Mouse (Mus musculus) hindbrain, postnatal 0 days (tissue): ENCODE data around the gene H2al1a. TPM values are rescaled to one million over a fixed set of nuclear protein-coding genes. Genes with fewer than 3 reads are reported as not detected.
"Not testable (repeated sequence)": the region's sequence is repeated elsewhere in the genome, so short reads cannot be mapped to it uniquely, and the experiment has no call there.

ENCODE experiments used
- ATAC-seq: fragments of 200-750 bp; cut with Nextera tagmentation; 2 replicates; pipeline ENCODE4 v1.8.0; 2017; ENCODE audit warnings: mild to moderate bottlenecking, moderate TSS enrichment, moderate library complexity
- DNase-seq: peaks from one replicate; pipeline ENCODE4 v3.0.0-alpha.2; 2015; ENCODE audit warnings: low spot score
- H3K27ac ChIP-seq: fragments of 300-500 bp; sonication (generic); 2 replicates; pipeline ENCODE4 v1.5.1; 2014; ENCODE audit warnings: mild to moderate bottlenecking
- H3K27me3 ChIP-seq: fragments of 300-500 bp; sonication (generic); 2 replicates; pipeline ENCODE4 v1.6.1; 2014; ENCODE audit warnings: low read length, mixed read lengths; ENCODE audit not compliant: insufficient read depth
- H3K36me3 ChIP-seq: fragments of 300-500 bp; sonication (generic); 2 replicates; pipeline ENCODE4 v1.6.1; 2014; ENCODE audit warnings: low read length, mixed read lengths; ENCODE audit not compliant: insufficient read depth
- H3K4me1 ChIP-seq: fragments of 300-500 bp; sonication (generic); 2 replicates; pipeline ENCODE4 v1.6.1; 2014; ENCODE audit warnings: antibody characterized with exemption, low read length, mixed read lengths; ENCODE audit not compliant: insufficient read depth
- H3K4me2 ChIP-seq: fragments of 300-500 bp; sonication (generic); 2 replicates; pipeline ENCODE4 v1.6.1; 2014; ENCODE audit warnings: low read depth, mild to moderate bottlenecking, low read length, moderate library complexity, mixed read lengths
- H3K4me3 ChIP-seq: fragments of 300-500 bp; sonication (generic); 2 replicates; pipeline ENCODE4 v1.5.1; 2014; ENCODE audit warnings: low read length
- H3K9ac ChIP-seq: fragments of 300-500 bp; sonication (generic); replicated peaks from 2 replicates; pipeline ENCODE4 v1.6.1; 2014; ENCODE audit warnings: mild to moderate bottlenecking, low read length, moderate library complexity, mixed read lengths
- H3K9me3 ChIP-seq: fragments of 300-500 bp; sonication (generic); 2 replicates; pipeline ENCODE4 v1.6.1; 2016; ENCODE audit warnings: low read length, mixed read lengths
- CTCF ChIP-seq: IDR thresholded peaks from 2 replicates; pipeline ENCODE4 v1.5.1; 2016; ENCODE audit warnings: antibody characterized with exemption, control low read depth, low read depth
- WGBS: fragments of 180-500 bp; shearing (Covaris S2); extraction: QIAGEN DNeasy Blood & Tissue Kit; methylation state at CpG from one replicate; pipeline ENCODE4 v1.1.7; 2014; 5-methylcytosine and 5-hydroxymethylcytosine counted together
- polyA plus RNA-seq: library from polyadenylated mRNA; unstranded; fragments of >200 nt; fragmentation: Nextera tagmentation; extraction: Ambion mirVana; gene quantifications from 2 replicates; pipeline ENCODE4 v1.2.1, GENCODE M21; 2015
- total RNA-seq: library from RNA; depleted of rRNA; stranded (reverse); fragments of >200 nt; gene quantifications from 2 replicates; pipeline ENCODE4 v1.2.3, GENCODE M21; 2014

The H2al1a gene
- total and polyA plus RNA-seq, 2 experiments from 2014 or later: not detected

- no peaks in the 10 kb centered on the region for H3K9me3 ChIP-seq
- no peaks in the 10 kb centered on the region for H3K36me3 ChIP-seq
- DNase-seq: peak; percentile 78
- no peak overlapping the region for H3K27ac ChIP-seq
- H3K4me2 ChIP-seq: no peak overlapping the region
- 53% methylated on average over 3 of the region's 3 CpGs for WGBS
- no peak for TF ChIP-seq CTCF
- ATAC-seq: peak; percentile 96
- H3K27me3 ChIP-seq: no peaks in the 10 kb centered on the region
- no peak overlapping the region for H3K4me3 ChIP-seq
- H3K4me1 ChIP-seq: no peaks in the 10 kb centered on the region
- no peak overlapping the region for H3K9ac ChIP-seq
These were observed 30.0 kb upstream of the H2al1a start for GRCm38 (mm10) chrX:11269074-11269473.

GRCm38 (mm10) chrX:11273190-11273589, 25.9 kb upstream of the H2al1a start:
- no peak overlapping the region for H3K4me2 ChIP-seq
- H3K27me3 ChIP-seq: no peaks in the 10 kb centered on the region
- no peaks in the 10 kb centered on the region for H3K36me3 ChIP-seq
- no peaks in the 10 kb centered on the region for H3K9me3 ChIP-seq
- WGBS: 81% methylated on average over 3 of the region's 3 CpGs
- H3K4me3 ChIP-seq: no peak overlapping the region
- DNase-seq (no peak), ATAC-seq (no peak)
- no peak for TF ChIP-seq CTCF
- no peak overlapping the region for H3K9ac ChIP-seq
- no peak overlapping the region for H3K27ac ChIP-seq
- H3K4me1 ChIP-seq: no peaks in the 10 kb centered on the region

GRCm38 (mm10) chrX:11277083-11277482, 22.0 kb upstream of the H2al1a start:
- Histone ChIP-seq H3K4me1 (no peaks in the 10 kb centered on the region), H3K4me3 (no peak overlapping the region), H3K36me3 (no peaks in the 10 kb centered on the region), H3K4me2 (no peak overlapping the region), H3K9ac (no peak overlapping the region), H3K9me3 (no peaks in the 10 kb centered on the region), H3K27ac (no peak overlapping the region), H3K27me3 (no peaks in the 10 kb centered on the region)
- no peak for TF ChIP-seq CTCF
- 58% methylated on average over 6 of the region's 6 CpGs for WGBS
- DNase-seq (no peak), ATAC-seq (no peak)

GRCm38 (mm10) chrX:11280741-11281140, 18.3 kb upstream of the H2al1a start:
- no peaks in the 10 kb centered on the region for H3K4me1 ChIP-seq
- H3K4me2 ChIP-seq: no peak overlapping the region
- DNase-seq (no peak), ATAC-seq (no peak)
- TF ChIP-seq CTCF: no peak
- H3K27me3 ChIP-seq: no peaks in the 10 kb centered on the region
- H3K9me3 ChIP-seq: no peaks in the 10 kb centered on the region
- H3K36me3 ChIP-seq: no peaks in the 10 kb centered on the region
- no peak overlapping the region for H3K9ac ChIP-seq
- H3K4me3 ChIP-seq: no peak overlapping the region
- no peak overlapping the region for H3K27ac ChIP-seq
- WGBS: 73% methylated on average over 2 of the region's 2 CpGs

- no peak for TF ChIP-seq CTCF
- ATAC-seq (no peak), DNase-seq (peak; percentile 17)
- H3K4me1 ChIP-seq: no peaks in the 10 kb centered on the region
- H3K9ac ChIP-seq: no peak overlapping the region
- no peaks in the 10 kb centered on the region for H3K36me3 ChIP-seq
- no peaks in the 10 kb centered on the region for H3K27me3 ChIP-seq
- 74% methylated on average over 14 of the region's 14 CpGs for WGBS
- H3K27ac ChIP-seq: no peak overlapping the region
- no peaks in the 10 kb centered on the region for H3K9me3 ChIP-seq
- H3K4me2 ChIP-seq: no peak overlapping the region
- H3K4me3 ChIP-seq: no peak overlapping the region
These were observed 10.7 kb upstream of the H2al1a start for GRCm38 (mm10) chrX:11288306-11288882.

- H3K4me2 ChIP-seq: no peak overlapping the region
- H3K27ac ChIP-seq: no peak overlapping the region
- H3K4me3 ChIP-seq: no peak overlapping the region
- DNase-seq (no peak), ATAC-seq (no peak)
- WGBS: 63% methylated on average over 4 of the region's 4 CpGs
- H3K27me3 ChIP-seq: no peaks in the 10 kb centered on the region
- no peaks in the 10 kb centered on the region for H3K36me3 ChIP-seq
- no peak overlapping the region for H3K9ac ChIP-seq
- no peaks in the 10 kb centered on the region for H3K9me3 ChIP-seq
- no peaks in the 10 kb centered on the region for H3K4me1 ChIP-seq
- no peak for TF ChIP-seq CTCF
These were observed 9.8 kb upstream of the H2al1a start for GRCm38 (mm10) chrX:11289244-11289643.

- DNase-seq, H3K27ac ChIP-seq, H3K4me2 ChIP-seq, H3K4me1 ChIP-seq, H3K36me3 ChIP-seq, H3K9ac ChIP-seq, ATAC-seq, H3K9me3 ChIP-seq, H3K4me3 ChIP-seq, H3K27me3 ChIP-seq: not testable (repeated sequence)
- 100% methylated on average over 1 of the region's 3 CpGs for WGBS
These were observed 3.1 kb downstream of the H2al1a start, which contains the start of gene H2al1b for GRCm38 (mm10) chrX:11302132-11302531. Gene H2al1b (plus strand): TSS chrX:11302432.

- not testable (repeated sequence) for DNase-seq, ATAC-seq, H3K4me3 ChIP-seq, H3K9me3 ChIP-seq, H3K27ac ChIP-seq, H3K9ac ChIP-seq, H3K36me3 ChIP-seq, H3K27me3 ChIP-seq, H3K4me1 ChIP-seq, H3K4me2 ChIP-seq
- 93% methylated on average over 1 of the region's 6 CpGs for WGBS
These were observed 6.3 kb downstream of the H2al1a start, which contains the start of gene H2al1c for GRCm38 (mm10) chrX:11305355-11305754. Gene H2al1c (plus strand): TSS chrX:11305655.

GRCm38 (mm10) chrX:11308524-11308923, 9.5 kb downstream of the H2al1a start, which contains the start of gene H2al1d:
Gene H2al1d (plus strand): TSS chrX:11308824.
- H3K27ac ChIP-seq, DNase-seq, H3K4me3 ChIP-seq, H3K36me3 ChIP-seq, H3K4me2 ChIP-seq, ATAC-seq, H3K27me3 ChIP-seq, H3K4me1 ChIP-seq, H3K9me3 ChIP-seq, H3K9ac ChIP-seq: not testable (repeated sequence)
- no CpG with 5 or more reads among the region's 6 CpGs for WGBS

- not testable (repeated sequence) for H3K9me3 ChIP-seq, ATAC-seq
These were observed 12.6 kb downstream of the H2al1a start, which contains the start of gene H2al1e for GRCm38 (mm10) chrX:11311634-11312033. Gene H2al1e (plus strand): TSS chrX:11311934.

More at GRCm38 (mm10) chrX:11311634-11312033, 12.6 kb downstream of the H2al1a start, which contains the start of gene H2al1e:
- H3K9ac ChIP-seq, H3K36me3 ChIP-seq, H3K4me1 ChIP-seq, H3K4me2 ChIP-seq, H3K27ac ChIP-seq, DNase-seq, H3K27me3 ChIP-seq, H3K4me3 ChIP-seq: not testable (repeated sequence)
- no CpG with 5 or more reads among the region's 3 CpGs for WGBS
